Mouse (Mus musculus): ENCODE measurements around the gene Celf6.

DNA sequence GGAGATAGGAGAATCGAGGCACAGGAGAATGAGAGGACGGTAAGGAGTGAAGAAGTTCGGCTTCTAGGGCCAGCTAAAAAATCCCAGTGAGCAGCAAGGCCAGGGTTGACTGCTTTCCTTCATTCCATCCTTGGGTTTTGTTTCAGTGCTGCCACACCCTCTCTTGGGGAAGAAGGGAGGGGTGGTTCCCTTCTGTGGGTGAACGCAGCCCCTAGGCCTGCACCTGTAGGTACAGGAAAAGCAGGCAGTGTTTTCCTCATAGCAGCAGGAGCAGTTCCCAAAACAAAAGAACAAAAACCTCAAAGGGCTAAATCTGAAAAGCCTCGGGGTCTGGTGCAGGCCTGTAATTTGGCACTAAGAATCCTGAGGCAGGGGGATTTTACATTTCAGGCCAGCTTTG is 46.1 kb upstream of the Celf6 start:
- no peak for TF ChIP-seq POLR2A (IDR thresholded peaks at IDR 0.05; ENCODE audit: low read depth, low read length)
- no peak for TF ChIP-seq CTCF (IDR thresholded peaks at IDR 0.05; ENCODE audit: borderline replicate concordance, insufficient read depth, low read length)
